Mouse (Mus musculus) urinary bladder, postnatal 36 days (tissue): ENCODE measurements around the gene Prdx6b.

ENCODE experiments used
- DNase-seq, 2 experiments: peaks; one replicate each; pipeline ENCODE4 v3.0.0; 2022; ENCODE audit warnings: low spot score in 2 of 2, mixed read lengths in 1 of 2

Prdx6b gene

DNA sequence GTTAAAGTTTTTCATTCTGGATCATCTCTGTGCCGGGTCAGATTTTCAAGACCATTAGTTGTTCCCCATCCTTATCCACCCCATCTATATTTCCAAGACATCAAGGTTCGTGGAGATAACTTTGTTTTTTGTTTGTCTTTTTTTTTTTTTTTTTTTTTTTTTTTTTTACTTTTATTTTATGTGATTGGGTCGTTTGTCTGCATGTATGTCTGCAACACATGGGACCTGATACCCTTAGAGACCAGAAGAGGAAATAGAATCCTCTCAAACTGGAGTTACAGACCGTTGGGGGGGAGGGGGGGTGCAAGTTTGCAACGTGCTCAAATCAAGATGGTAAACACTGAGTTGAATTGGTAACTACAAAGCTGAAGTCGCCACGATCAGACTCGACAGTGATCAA is at the start of gene Prdx6b:
Gene Prdx6b, plus strand, starts transcription at position 301 of the 400 bp plus-strand sequence.
- no peak for DNase-seq

DNA sequence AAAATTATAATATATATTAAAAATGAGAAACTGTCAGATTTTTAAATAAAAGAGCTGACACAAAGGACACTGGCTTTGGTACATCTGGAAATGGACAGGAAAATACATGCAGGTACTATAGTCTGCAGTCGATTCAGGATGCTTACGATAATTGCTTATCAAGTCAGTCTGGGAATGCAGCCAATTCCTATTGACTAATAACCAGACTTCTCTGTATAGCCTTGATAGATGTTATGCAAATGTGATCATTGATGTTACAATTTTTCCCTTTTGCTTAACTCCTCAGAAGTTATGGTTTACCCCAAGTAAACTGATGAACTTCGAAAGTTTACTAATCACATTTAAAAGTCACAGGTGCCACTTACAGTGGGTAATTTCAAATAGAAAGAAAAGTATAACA is 44.8 kb upstream of the Prdx6b start:
- no peak for DNase-seq

GRCm38 (mm10) chr2:80247868-80248267 is 44.4 kb upstream of the Prdx6b start:
- DNase-seq, result no peak

DNA sequence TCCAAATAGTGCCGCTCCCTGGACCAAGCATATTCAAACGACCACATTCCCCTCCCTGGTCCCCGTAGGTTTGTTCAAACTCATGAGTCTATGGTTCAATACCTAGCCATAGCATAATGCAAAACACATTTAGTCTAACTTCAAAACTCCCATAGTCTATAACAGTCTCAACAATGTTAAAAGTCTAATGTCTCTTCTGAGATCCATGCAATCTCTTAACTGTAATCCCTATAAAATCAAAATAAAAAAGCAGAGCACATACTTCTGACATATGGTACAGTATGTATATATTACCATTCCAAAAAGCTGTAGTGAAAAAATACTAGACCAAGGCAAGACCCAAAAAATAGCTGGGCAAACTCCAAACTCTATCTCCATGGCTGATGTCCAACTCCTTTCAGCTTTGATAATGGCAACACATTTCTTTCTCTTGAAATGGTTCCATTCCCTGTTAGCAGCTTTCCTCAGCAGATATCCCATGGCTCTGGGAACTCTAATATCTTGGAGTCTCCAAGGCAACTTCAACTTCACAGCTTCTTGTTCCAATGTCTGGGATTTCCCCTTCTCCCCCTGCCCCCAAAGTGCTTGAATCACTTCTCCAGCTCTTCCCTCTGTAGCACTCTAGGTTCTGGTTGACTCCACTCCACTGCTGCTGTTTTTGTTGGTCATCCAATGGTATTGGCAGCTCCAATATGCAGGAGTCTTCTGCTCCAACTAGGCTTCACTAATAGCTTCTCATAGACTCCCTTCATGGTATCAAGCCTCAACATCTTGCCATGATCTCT is 32.2 kb upstream of the Prdx6b start:
- no peak for DNase-seq

- DNase-seq, result peak; percentile 24 to 55
Observed at GRCm38 (mm10) chr2:80266894-80267293, 25.4 kb upstream of the Prdx6b start.

- DNase-seq, result no peak
Observed at GRCm38 (mm10) chr2:80268053-80268452, 24.2 kb upstream of the Prdx6b start.

GRCm38 (mm10) chr2:80271431-80271830 is 20.8 kb upstream of the Prdx6b start:
- no peak for DNase-seq

DNA sequence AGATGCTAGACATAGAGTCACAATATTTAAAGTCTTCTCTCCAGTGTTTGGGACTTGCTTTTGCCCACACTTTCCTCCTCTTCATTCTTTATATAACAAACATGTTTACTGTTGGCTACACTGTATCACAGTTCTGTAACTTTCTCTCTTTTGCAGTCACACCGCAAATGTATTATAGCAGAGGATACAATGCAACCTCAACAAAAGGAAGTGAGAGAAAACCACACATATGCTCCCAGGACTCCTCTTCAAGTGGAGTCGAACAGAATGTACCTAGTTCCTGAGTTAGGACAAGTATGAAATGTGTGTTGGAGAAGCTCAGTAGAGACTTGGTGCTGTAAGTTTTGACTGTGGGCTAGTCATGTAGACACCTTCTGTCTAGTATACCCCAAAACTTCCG is 19.2 kb upstream of the Prdx6b start:
- no peak for DNase-seq

GRCm38 (mm10) chr2:80273763-80274162 is 18.5 kb upstream of the Prdx6b start:
- no peak for DNase-seq

DNA sequence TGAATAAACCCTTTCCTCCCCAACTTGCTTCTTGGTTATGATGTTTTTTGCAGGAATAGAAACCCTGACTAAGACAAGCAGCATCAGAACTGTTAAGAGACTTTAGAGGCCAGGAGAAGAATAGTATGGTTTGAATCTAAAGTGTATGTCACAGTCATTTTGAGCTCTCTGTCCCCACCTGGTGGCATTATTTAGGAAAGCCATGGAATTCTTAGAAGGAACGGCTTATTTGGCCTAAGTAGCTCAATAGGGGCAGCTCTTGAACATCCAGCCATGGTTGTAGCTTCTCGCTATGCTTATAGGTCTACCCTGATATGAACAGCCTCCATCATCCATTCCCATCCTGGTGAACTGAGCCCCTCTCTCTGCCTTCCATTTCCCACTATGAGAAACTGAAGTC is 17.1 kb upstream of the Prdx6b start:
- no peak for DNase-seq

GRCm38 (mm10) chr2:80282214-80282613 is 10.1 kb upstream of the Prdx6b start:
- DNase-seq, result no peak

DNA sequence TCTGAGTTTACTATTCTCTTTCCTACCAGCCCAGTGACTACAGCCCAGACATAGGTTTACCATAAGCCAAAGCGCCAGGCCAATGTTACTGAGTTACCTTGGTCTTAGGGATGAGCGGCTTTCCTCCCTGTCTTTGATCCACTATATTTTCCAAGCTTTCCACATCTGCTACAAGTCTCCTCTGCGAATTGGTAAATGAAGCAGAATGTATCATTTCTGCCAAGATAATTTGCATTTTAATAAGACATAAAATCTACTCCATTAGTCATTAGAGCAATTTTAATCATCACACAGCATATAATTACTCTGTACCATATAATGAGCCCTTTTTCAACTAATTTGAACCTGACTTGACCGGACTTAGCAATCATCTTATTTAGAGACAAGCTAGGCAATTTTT is 5.9 kb upstream of the Prdx6b start:
- no peak for DNase-seq

- DNase-seq, result no peak
Observed at GRCm38 (mm10) chr2:80298334-80298733, 6.1 kb downstream of the Prdx6b start.

GRCm38 (mm10) chr2:80300806-80301205 is 8.5 kb downstream of the Prdx6b start:
- no peak for DNase-seq

- DNase-seq, result no peak
Observed at GRCm38 (mm10) chr2:80303957-80304356, 11.7 kb downstream of the Prdx6b start.

GRCm38 (mm10) chr2:80307701-80308100 is 15.4 kb downstream of the Prdx6b start:
- peak in 1 of 2 experiments; percentile 5 for DNase-seq

GRCm38 (mm10) chr2:80309775-80310174 is 17.5 kb downstream of the Prdx6b start:
- no peak for DNase-seq

DNA sequence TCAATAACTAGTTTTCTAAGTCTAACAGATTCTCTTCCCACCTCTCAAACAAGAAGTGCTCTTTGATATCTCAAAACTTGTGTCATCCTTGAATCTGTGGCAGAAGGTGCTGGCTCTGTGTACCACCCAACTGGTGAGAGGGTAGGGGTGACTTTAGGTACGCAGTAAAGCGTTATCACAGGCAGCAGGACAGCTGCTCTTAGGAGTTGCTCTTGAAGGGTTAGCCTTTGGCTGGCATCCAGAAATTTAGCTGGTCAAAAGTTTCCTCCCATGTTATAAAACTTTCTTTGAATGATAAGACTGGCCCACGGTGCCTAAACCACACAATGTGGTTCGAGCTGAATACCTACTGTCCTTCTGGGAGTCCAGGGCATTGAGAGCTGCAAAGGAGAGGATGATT is 18.5 kb downstream of the Prdx6b start:
- no peak for DNase-seq

GRCm38 (mm10) chr2:80311350-80311749 is 19.1 kb downstream of the Prdx6b start:
- no peak for DNase-seq

GRCm38 (mm10) chr2:80314201-80314600 is 21.9 kb downstream of the Prdx6b start:
- no peak for DNase-seq

- no peak for DNase-seq
Observed at GRCm38 (mm10) chr2:80314854-80315241, 22.6 kb downstream of the Prdx6b start.

DNA sequence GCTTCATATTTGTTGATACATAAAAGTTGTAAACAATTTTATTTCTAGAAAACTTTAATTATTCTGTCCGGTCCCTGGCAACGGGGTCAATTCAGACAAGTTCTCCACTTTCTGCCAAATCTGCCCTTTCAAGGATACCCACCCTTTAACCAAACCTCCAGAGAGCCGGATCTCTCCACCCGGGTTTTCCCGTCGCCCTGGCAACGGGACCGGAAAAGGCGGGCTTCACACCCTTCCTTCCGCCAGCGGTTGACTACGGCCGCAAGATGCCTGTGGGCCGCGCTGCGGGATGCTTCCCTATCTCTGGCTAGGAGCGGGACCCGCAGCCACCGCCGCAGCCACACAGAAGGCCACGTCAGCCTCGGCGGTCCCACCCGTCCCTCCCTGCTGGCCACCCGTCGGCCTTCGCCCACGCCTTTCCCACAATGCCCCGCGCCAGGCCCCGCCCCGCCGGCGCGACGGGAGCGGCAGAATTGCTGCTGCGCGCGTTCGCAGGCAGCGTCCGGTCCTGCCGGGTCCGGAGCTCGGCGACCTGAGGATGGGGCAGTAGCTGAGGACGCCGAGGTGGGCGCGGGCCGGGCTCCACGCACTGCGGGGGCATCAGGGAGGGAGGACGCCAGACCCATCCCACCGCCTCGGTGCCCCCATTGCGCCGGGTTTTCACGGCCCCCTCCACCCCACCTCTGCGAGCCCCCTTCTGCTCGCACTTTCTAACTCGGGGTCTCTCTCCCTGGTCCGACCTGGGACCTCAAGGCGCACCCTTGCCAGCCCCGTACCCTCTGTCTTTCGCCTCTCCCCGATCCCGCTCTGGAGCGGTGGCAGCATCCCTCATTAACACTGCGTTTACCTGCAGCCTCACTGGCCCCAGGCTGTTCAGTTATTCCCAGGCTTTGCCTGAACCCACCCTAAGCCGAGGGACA is 23.2 kb downstream of the Prdx6b start, which contains the start of gene Dnajc10:
Gene Dnajc10, plus strand, starts transcription at position 225 of the 920 bp plus-strand sequence.
- DNase-seq, result peak; percentile 88 to 91

DNA sequence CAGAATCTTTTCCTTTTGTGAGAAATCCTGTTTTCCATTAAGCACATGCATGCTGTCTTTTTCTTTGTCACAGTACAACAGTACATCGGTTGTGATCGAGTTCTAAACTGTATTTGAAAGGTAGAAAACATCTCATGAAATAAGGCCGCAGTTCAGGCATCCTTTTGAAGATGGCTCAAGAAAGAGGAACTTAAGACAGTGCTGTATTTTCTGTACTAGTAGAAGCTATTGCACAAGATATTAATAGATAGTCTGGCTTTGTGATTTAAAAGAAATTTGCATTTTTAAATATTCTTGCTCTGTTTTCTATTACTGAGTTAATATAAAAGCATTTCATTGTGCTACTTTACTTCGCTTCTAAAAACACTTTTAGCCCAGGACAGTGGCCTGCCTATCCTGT is 30.6 kb downstream of the Prdx6b start:
- DNase-seq, result no peak
